Mouse (Mus musculus) kidney, embryonic 16.5 days (tissue): ENCODE results near the gene Wsb1. TPM values are rescaled to one million over a fixed set of nuclear protein-coding genes. Genes with fewer than 3 reads are reported as not detected.

Experiments
- ATAC-seq: fragments of 200-750 bp; cut with Nextera tagmentation; 2 replicates; pipeline ENCODE4 v1.8.0; 2017; ENCODE audit warnings: moderate TSS enrichment; ENCODE audit not compliant: low FRiP score, low TSS enrichment
- H3K27ac ChIP-seq: fragments of 300-500 bp; sonication (generic); 2 replicates; pipeline ENCODE4 v1.5.1; 2014; ENCODE audit warnings: low read length
- H3K27me3 ChIP-seq: fragments of 300-500 bp; sonication (generic); 2 replicates; pipeline ENCODE4 v1.6.1; 2014; ENCODE audit warnings: low read length, control low read depth, mixed read lengths; ENCODE audit not compliant: insufficient read depth
- H3K36me3 ChIP-seq: fragments of 300-500 bp; sonication (generic); 2 replicates; pipeline ENCODE4 v1.6.1; 2014; ENCODE audit warnings: low read length, control low read depth, mixed read lengths; ENCODE audit not compliant: insufficient read depth
- H3K4me1 ChIP-seq: fragments of 300-500 bp; sonication (generic); 2 replicates; pipeline ENCODE4 v1.6.1; 2014; ENCODE audit warnings: low read length, control low read depth, mixed read lengths; ENCODE audit not compliant: insufficient read depth
- H3K4me2 ChIP-seq: fragments of 300-500 bp; sonication (generic); replicated peaks from 2 replicates; pipeline ENCODE4 v1.6.1; 2014; ENCODE audit warnings: low read depth, low read length
- H3K4me3 ChIP-seq: fragments of 300-500 bp; sonication (generic); 2 replicates; pipeline ENCODE4 v1.5.1; 2014; ENCODE audit warnings: mild to moderate bottlenecking, low read length
- H3K9ac ChIP-seq: fragments of 300-500 bp; sonication (generic); replicated peaks from 2 replicates; pipeline ENCODE4 v1.6.1; 2014; ENCODE audit warnings: low read length
- H3K9me3 ChIP-seq: fragments of 300-500 bp; sonication (generic); 2 replicates; pipeline ENCODE4 v1.6.1; 2016; ENCODE audit warnings: low read length, control low read depth
- WGBS: fragments of 180-500 bp; shearing (Covaris S2); extraction: QIAGEN DNeasy Blood & Tissue Kit; methylation state at CpG from one replicate; pipeline ENCODE4 v1.1.7; 2014; 5-methylcytosine and 5-hydroxymethylcytosine counted together
- polyA plus RNA-seq: library from polyadenylated mRNA; unstranded; fragments of >200 nt; fragmentation: Nextera tagmentation; extraction: Ambion mirVana; gene quantifications from 2 replicates; pipeline ENCODE4 v1.2.1, GENCODE M21; 2015

Gene Wsb1
- polyA plus RNA-seq, 1 experiment from 2014 or later: 366 TPM

- WGBS: 66% methylated on average over 3 of the region's 3 CpGs
These were observed 50.0 kb downstream of the Wsb1 start for GRCm38 (mm10) chr11:79204444-79204843.

GRCm38 (mm10) chr11:79200502-79200901 lies 54.0 kb downstream of the Wsb1 start:
- no peak for ATAC-seq

More at GRCm38 (mm10) chr11:79204444-79204843, 50.0 kb downstream of the Wsb1 start:
- no peaks in the 10 kb centered on the region for H3K36me3 ChIP-seq
- H3K4me1 ChIP-seq: peaks cover 4% of the 10 kb centered on the region; the same call in 1 of the 2 replicates
- ATAC-seq: no peak
- H3K27me3 ChIP-seq: peaks cover 8% of the 10 kb centered on the region; the same call in 1 of the 2 replicates
- H3K4me2 ChIP-seq: no peak overlapping the region
- no peak overlapping the region for H3K4me3 ChIP-seq
- H3K27ac ChIP-seq: no peak overlapping the region
- H3K9ac ChIP-seq: no peak overlapping the region
- no peaks in the 10 kb centered on the region for H3K9me3 ChIP-seq

DNA sequence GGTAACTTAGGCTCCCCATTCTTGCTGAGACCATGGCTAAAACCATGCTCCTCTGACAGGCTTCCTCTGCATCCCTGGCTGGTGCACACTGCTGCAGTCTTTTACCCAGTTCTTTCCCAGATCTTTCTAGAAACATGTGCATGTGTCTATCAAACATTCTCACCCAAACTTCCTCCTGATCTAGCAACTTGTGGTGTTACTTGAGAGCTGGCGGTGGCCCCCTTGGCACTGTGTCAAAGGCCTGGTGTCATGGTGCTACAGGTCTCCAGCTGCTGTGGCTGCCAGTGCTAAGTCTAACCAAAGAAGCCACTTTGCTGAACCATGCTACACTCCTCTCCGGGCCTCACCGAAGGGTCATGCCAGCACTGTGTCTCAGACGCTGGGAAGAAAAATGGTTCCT lies 55.9 kb downstream of the Wsb1 start:
- Histone ChIP-seq H3K9me3 (no peaks in the 10 kb centered on the region), H3K4me2 (no peak overlapping the region), H3K36me3 (no peaks in the 10 kb centered on the region), H3K9ac (no peak overlapping the region), H3K4me3 (no peak overlapping the region), H3K4me1 (peaks cover 4% of the 10 kb centered on the region; the same call in 1 of the 2 replicates), H3K27me3 (peaks cover 8% of the 10 kb centered on the region; the same call in 1 of the 2 replicates), H3K27ac (no peak overlapping the region)
- WGBS: 84% methylated on average over 4 of the region's 4 CpGs
- ATAC-seq: no peak

More at GRCm38 (mm10) chr11:79200502-79200901, 54.0 kb downstream of the Wsb1 start:
- no peak overlapping the region for H3K9ac ChIP-seq
- no peaks in the 10 kb centered on the region for H3K9me3 ChIP-seq
- no peak overlapping the region for H3K27ac ChIP-seq
- 31% methylated on average over 7 of the region's 7 CpGs for WGBS
- peaks cover 4% of the 10 kb centered on the region; the same call in 1 of the 2 replicates for H3K4me1 ChIP-seq
- no peak overlapping the region for H3K4me2 ChIP-seq
- no peaks in the 10 kb centered on the region for H3K36me3 ChIP-seq
- no peak overlapping the region for H3K4me3 ChIP-seq
- H3K27me3 ChIP-seq: peaks cover 8% of the 10 kb centered on the region; the same call in 1 of the 2 replicates

GRCm38 (mm10) chr11:79197846-79198235 lies 56.6 kb downstream of the Wsb1 start:
- WGBS: 81% methylated on average over 6 of the region's 6 CpGs
- no peak for ATAC-seq
- Histone ChIP-seq H3K27ac (no peak overlapping the region), H3K4me2 (no peak overlapping the region), H3K36me3 (no peaks in the 10 kb centered on the region), H3K27me3 (peaks cover 6% of the 10 kb centered on the region; the same call in 1 of the 2 replicates), H3K9me3 (no peaks in the 10 kb centered on the region), H3K4me1 (peaks cover 4% of the 10 kb centered on the region; the same call in 1 of the 2 replicates), H3K9ac (no peak overlapping the region), H3K4me3 (no peak overlapping the region)

DNA sequence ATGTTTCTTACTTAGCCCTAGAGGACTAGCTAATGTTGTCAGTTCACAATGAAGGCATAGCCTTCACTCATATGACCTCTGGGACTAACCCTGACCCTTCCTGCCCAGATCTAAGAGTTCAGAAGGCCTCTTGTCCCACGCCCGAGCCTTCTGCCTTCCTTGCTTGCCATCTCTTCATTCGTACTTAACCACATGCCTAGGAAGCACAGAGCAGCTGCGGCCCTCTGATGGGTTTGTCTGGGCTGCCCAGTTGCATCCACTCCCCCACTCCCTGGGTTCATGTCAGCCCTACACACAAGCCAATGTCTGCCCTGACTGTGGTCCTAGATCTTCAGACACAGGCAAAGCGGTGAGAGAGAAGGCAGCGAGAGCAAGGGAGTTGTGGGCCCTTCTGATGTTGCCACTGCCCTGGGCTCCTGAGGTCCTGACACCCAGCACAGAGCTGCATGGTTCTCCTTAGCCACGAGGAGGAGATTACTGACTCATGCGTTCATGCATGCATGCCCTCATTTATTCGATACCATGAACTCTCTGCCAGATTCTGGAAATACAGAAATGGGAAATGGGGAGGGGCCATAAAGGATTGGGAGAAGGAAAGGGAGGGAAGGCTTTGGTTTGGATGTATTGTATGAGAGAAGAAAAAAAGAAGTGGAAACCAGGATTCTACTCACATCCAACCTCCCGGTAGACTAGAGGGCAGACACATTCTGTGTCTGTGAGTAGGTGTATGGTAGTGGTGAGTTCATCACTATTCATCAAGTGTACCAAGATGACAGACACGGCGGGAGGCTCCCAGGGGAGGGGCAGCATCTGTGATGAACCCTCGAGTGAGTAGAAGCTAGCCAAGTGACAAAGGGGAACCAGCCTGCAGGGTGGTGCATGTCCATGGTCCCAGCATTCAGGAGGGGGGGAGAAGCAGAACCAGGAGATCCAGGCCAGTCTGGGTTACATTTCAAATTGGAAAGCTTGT lies 57.3 kb downstream of the Wsb1 start:
- Histone ChIP-seq H3K4me1 (peaks cover 4% of the 10 kb centered on the region; the same call in 1 of the 2 replicates), H3K9me3 (no peaks in the 10 kb centered on the region), H3K36me3 (no peaks in the 10 kb centered on the region), H3K4me3 (no peak overlapping the region), H3K27ac (no peak overlapping the region), H3K27me3 (0 out of 2 replicates have a peak, but pooled peaks cover 4% of the 10 kb centered on the region), H3K9ac (no peak overlapping the region), H3K4me2 (no peak overlapping the region)
- WGBS: 72% methylated on average over 13 of the region's 13 CpGs
- ATAC-seq: no peak

GRCm38 (mm10) chr11:79196196-79196869 lies 58.1 kb downstream of the Wsb1 start:
- no peak overlapping the region for H3K4me3 ChIP-seq
- peaks cover 4% of the 10 kb centered on the region; the same call in 1 of the 2 replicates for H3K4me1 ChIP-seq
- H3K9me3 ChIP-seq: no peaks in the 10 kb centered on the region
- H3K27me3 ChIP-seq: 0 out of 2 replicates have a peak, but pooled peaks cover 2% of the 10 kb centered on the region
- H3K36me3 ChIP-seq: no peaks in the 10 kb centered on the region
- H3K9ac ChIP-seq: no peak overlapping the region
- H3K4me2 ChIP-seq: no peak overlapping the region
- H3K27ac ChIP-seq: no peak overlapping the region
- 58% methylated on average over 3 of the region's 3 CpGs for WGBS
- ATAC-seq: no peak

DNA sequence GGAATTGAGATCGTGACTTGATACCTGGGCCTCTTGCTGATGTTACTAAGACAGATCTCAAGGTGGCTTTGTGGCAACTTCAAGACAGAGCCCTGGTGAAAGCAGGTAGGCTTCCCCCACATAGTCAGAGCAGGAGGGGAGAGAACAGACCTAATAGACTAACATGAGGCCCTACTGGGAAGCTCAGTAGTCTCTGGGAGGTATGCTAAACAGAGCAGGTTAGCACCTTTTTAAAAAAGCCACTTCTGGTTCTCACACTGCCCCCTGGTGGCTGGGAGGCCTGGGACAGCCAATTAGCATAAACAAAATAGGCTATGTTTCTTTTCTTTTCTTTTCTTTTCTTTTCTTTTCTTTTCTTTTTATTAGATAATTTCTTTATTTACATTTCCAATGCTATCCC lies 62.3 kb downstream of the Wsb1 start:
- no peak overlapping the region for H3K4me3 ChIP-seq
- WGBS: 97% methylated on average over 1 of the region's 1 CpGs
- no peak overlapping the region for H3K4me2 ChIP-seq
- H3K27me3 ChIP-seq: no peaks in the 10 kb centered on the region
- no peak for ATAC-seq
- no peaks in the 10 kb centered on the region for H3K9me3 ChIP-seq
- no peaks in the 10 kb centered on the region; the same call in 1 of the 2 replicates for H3K4me1 ChIP-seq
- H3K27ac ChIP-seq: no peak overlapping the region
- no peak overlapping the region for H3K9ac ChIP-seq
- no peaks in the 10 kb centered on the region for H3K36me3 ChIP-seq

DNA sequence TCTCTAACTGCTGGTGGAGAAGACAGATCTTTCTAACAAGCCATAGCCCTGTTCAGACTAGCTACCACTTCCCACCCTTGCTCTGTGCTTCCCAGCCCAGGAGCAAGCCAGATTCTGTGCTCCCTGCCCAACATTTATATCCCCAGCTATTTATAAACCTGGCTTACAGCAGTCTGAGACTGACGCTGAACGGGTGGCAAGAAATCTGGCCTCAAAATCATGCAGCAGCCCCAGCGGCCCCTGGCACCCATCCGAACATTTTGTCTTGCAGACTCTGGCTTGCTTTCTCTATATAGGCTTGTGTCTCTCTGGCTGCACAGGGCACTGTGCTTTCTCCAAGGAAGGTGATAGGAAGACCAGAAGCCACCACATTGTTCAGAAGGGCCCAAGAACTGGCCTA lies 63.3 kb downstream of the Wsb1 start:
- no peak overlapping the region for H3K9ac ChIP-seq
- H3K4me3 ChIP-seq: no peak overlapping the region
- H3K36me3 ChIP-seq: no peaks in the 10 kb centered on the region
- H3K9me3 ChIP-seq: no peaks in the 10 kb centered on the region
- H3K4me2 ChIP-seq: no peak overlapping the region
- no peaks in the 10 kb centered on the region for H3K27me3 ChIP-seq
- WGBS: 80% methylated on average over 4 of the region's 4 CpGs
- no peak for ATAC-seq
- no peaks in the 10 kb centered on the region for H3K4me1 ChIP-seq
- H3K27ac ChIP-seq: no peak overlapping the region

- H3K27me3 ChIP-seq: no peaks in the 10 kb centered on the region
- H3K9ac ChIP-seq: no peak overlapping the region
- H3K4me3 ChIP-seq: no peak overlapping the region
- WGBS: 89% methylated on average over 2 of the region's 2 CpGs
- H3K9me3 ChIP-seq: no peaks in the 10 kb centered on the region
- no peaks in the 10 kb centered on the region for H3K4me1 ChIP-seq
- no peak overlapping the region for H3K4me2 ChIP-seq
- no peaks in the 10 kb centered on the region for H3K36me3 ChIP-seq
- no peak for ATAC-seq
- no peak overlapping the region for H3K27ac ChIP-seq
These were observed 64.2 kb downstream of the Wsb1 start for GRCm38 (mm10) chr11:79190257-79190656.
